Mouse (Mus musculus) left cerebral cortex, postnatal 10 days (tissue): ENCODE measurements around the gene Gm20388. TPM values are rescaled to one million over a fixed set of nuclear protein-coding genes. Genes with fewer than 3 reads are reported as not detected.
"Not testable (repeated sequence)": the region's sequence is repeated elsewhere in the genome, so short reads cannot be mapped to it uniquely, and the experiment has no call there.

Source experiments
- DNase-seq, 2 experiments: peaks; one replicate each; pipeline ENCODE4 v3.0.0; 2021 to 2022; ENCODE audit warnings: low spot score in 2 of 2, mixed read lengths in 1 of 2; ENCODE audit errors: extremely low spot score in 1 of 2
- intact Hi-C: fragments of 180-260 bp; cut with DNase I; formaldehyde crosslinking; loops from one replicate; pipeline ENCODE4 v1.15.1; 2025
- total RNA-seq, 2 experiments: library from RNA; stranded (reverse); gene quantifications; 2 replicates each; pipeline ENCODE4 v1.2.3; 2021

The Gm20388 gene
- total RNA-seq, 2 experiments from 2014 or later, result 4.4 to 9.0 TPM

- intact Hi-C loops, result no loop called here
- DNase-seq, result no peak
Measured at GRCm38 (mm10) chr8:122568109-122568504, 2657.5 kb downstream of the Gm20388 start.

GRCm38 (mm10) chr8:122568881-122569309 is 2658.3 kb downstream of the Gm20388 start:
- intact Hi-C loops, result no loop called here
- no peak for DNase-seq

GRCm38 (mm10) chr8:122569329-122569728 is 2658.7 kb downstream of the Gm20388 start:
- intact Hi-C loops, result no loop called here
- no peak for DNase-seq

- DNase-seq, result no peak
- intact Hi-C loops, result no loop called here
Measured at GRCm38 (mm10) chr8:122569996-122570395, 2659.4 kb downstream of the Gm20388 start.

- intact Hi-C loops, result no loop called here
- DNase-seq, result no peak
Measured at GRCm38 (mm10) chr8:122571153-122571552, 2660.5 kb downstream of the Gm20388 start.

- no peak for DNase-seq
- intact Hi-C loops, result no loop called here
Measured at GRCm38 (mm10) chr8:122571750-122572267, 2661.2 kb downstream of the Gm20388 start.

- intact Hi-C loops, result no loop called here
- no peak for DNase-seq
Measured at GRCm38 (mm10) chr8:122572751-122573150, 2662.1 kb downstream of the Gm20388 start.

GRCm38 (mm10) chr8:122573176-122573575 is 2662.5 kb downstream of the Gm20388 start:
- intact Hi-C loops, DNase-seq: not testable (repeated sequence)

GRCm38 (mm10) chr8:122573577-122573976 is 2662.9 kb downstream of the Gm20388 start:
- no peak for DNase-seq
- intact Hi-C loops, result no loop called here

- DNase-seq, result no peak
- intact Hi-C loops, result no loop called here
Measured at GRCm38 (mm10) chr8:122574264-122574663, 2663.6 kb downstream of the Gm20388 start.

GRCm38 (mm10) chr8:122574667-122575251 is 2664.1 kb downstream of the Gm20388 start:
- intact Hi-C loops, result no loop called here

GRCm38 (mm10) chr8:122575286-122575685 is 2664.6 kb downstream of the Gm20388 start:
- no peak for DNase-seq
- intact Hi-C loops, result no loop called here

More at GRCm38 (mm10) chr8:122574667-122575251, 2664.1 kb downstream of the Gm20388 start:
- no peak for DNase-seq

- DNase-seq, result no peak
- intact Hi-C loops, result no loop called here
Measured at GRCm38 (mm10) chr8:122575735-122576647, 2665.3 kb downstream of the Gm20388 start.

GRCm38 (mm10) chr8:122576648-122577022 is 2666.0 kb downstream of the Gm20388 start, which contains the start of gene Aprt:
TSS of gene Aprt (minus strand) at chr8:122576909.
- peak; percentile 88 to 95 for DNase-seq
- intact Hi-C loops, result no loop called here

- DNase-seq, result no peak
- intact Hi-C loops, result no loop called here
Measured at GRCm38 (mm10) chr8:122577116-122577515, 2666.5 kb downstream of the Gm20388 start.

- intact Hi-C loops, result no loop called here
Measured at GRCm38 (mm10) chr8:122579196-122579595, 2668.6 kb downstream of the Gm20388 start.

GRCm38 (mm10) chr8:122580926-122581325 is 2670.3 kb downstream of the Gm20388 start:
- intact Hi-C loops, result no loop called here
- no peak for DNase-seq

More at GRCm38 (mm10) chr8:122579196-122579595, 2668.6 kb downstream of the Gm20388 start:
- no peak for DNase-seq

- no peak for DNase-seq
- intact Hi-C loops, result no loop called here
Measured at GRCm38 (mm10) chr8:122584981-122585380, 2674.3 kb downstream of the Gm20388 start.

- intact Hi-C loops, result no loop called here
- DNase-seq, result no peak
Measured at GRCm38 (mm10) chr8:122585411-122585891, 2674.8 kb downstream of the Gm20388 start.

- no peak for DNase-seq
- intact Hi-C loops, result no loop called here
Measured at GRCm38 (mm10) chr8:122586171-122586570, 2675.5 kb downstream of the Gm20388 start.
